In genomic region chr1:152011741-152012140, GRCm38 (mm10) we compare ENCODE assay signal across 15 mouse cellular contexts.
"Had no signal": no experiment of that assay in that cellular context is flagged by ENCODE, and none has a peak within 500 bp of the region (broad histone marks: within the 10 kb centered on the region; RNA-seq: fewer than 3 reads in every experiment).

No protein-coding gene starts in this region.

- H3K4me3 ChIP-seq: lung, embryonic 15.5 days; megakaryocyte, embryonic 14.5 days; midbrain, embryonic 13.5 days; midbrain, embryonic 15.5 days; neural tube, embryonic 12.5 days had no signal

- H3K9me3 ChIP-seq: lung, embryonic 15.5 days; megakaryocyte, embryonic 14.5 days; midbrain, embryonic 13.5 days; midbrain, embryonic 15.5 days; neural tube, embryonic 12.5 days had no signal

- DNase-seq: lung, adult 2 months; lung, postnatal 14 days; lung, postnatal 36 days; right cerebral cortex, postnatal 14 days; thymus, adult 18-20 months; thymus, postnatal 14 days; thymus, postnatal 36 days had no signal

- H3K4me2 ChIP-seq: lung, embryonic 15.5 days; midbrain, embryonic 11.5 days; midbrain, embryonic 13.5 days; midbrain, embryonic 15.5 days; neural tube, embryonic 12.5 days had no signal

- H3K9ac ChIP-seq: lung, embryonic 15.5 days; midbrain, embryonic 13.5 days; midbrain, embryonic 15.5 days; neural tube, embryonic 12.5 days had no signal

- H3K27ac ChIP-seq: lung, embryonic 15.5 days; macrophage; midbrain, embryonic 13.5 days; midbrain, embryonic 15.5 days; neural tube, embryonic 12.5 days had no signal

- H3K27me3 ChIP-seq: lung, embryonic 15.5 days; megakaryocyte, embryonic 14.5 days; midbrain, embryonic 13.5 days; midbrain, embryonic 15.5 days; neural tube, embryonic 12.5 days had no signal

- H3K36me3 ChIP-seq: lung, embryonic 15.5 days; midbrain, embryonic 13.5 days; midbrain, embryonic 15.5 days had no signal

- ATAC-seq: lung, postnatal 0 days; midbrain, embryonic 13.5 days; midbrain, embryonic 15.5 days had no signal
